Mouse (Mus musculus) midbrain, embryonic 10.5 days (tissue): ENCODE measurements around the gene Hacl1. TPM values are rescaled to one million over a fixed set of nuclear protein-coding genes. Genes with fewer than 3 reads are reported as not detected.

Experiments
- DNase-seq: peaks from one replicate; pipeline ENCODE4 v3.0.0-alpha.2; 2017; ENCODE audit warnings: low spot score
- H3K27ac ChIP-seq: fragments of 300-500 bp; sonication (generic); replicated peaks from 2 replicates; pipeline ENCODE4 v1.5.1; 2016; ENCODE audit warnings: mild to moderate bottlenecking
- H3K27me3 ChIP-seq: fragments of 300-500 bp; sonication (generic); 2 replicates; pipeline ENCODE4 v1.6.1; 2016; ENCODE audit warnings: low read depth, mild to moderate bottlenecking; ENCODE audit not compliant: poor library complexity, severe bottlenecking
- H3K36me3 ChIP-seq: fragments of 300-500 bp; sonication (generic); 2 replicates; pipeline ENCODE4 v1.6.1; 2016; ENCODE audit warnings: mild to moderate bottlenecking, moderate library complexity
- H3K4me1 ChIP-seq: fragments of 300-500 bp; sonication (generic); 2 replicates; pipeline ENCODE4 v1.6.1; 2016
- H3K4me3 ChIP-seq: fragments of 300-500 bp; sonication (generic); 2 replicates; pipeline ENCODE4 v1.5.1; 2016; ENCODE audit warnings: mild to moderate bottlenecking, moderate library complexity
- H3K9me3 ChIP-seq: fragments of 300-500 bp; sonication (generic); replicated peaks from 2 replicates; pipeline ENCODE4 v1.6.1; 2016; ENCODE audit warnings: mild to moderate bottlenecking
- WGBS: fragments of 180-500 bp; shearing (Covaris S2); methylation state at CpG from one replicate; pipeline ENCODE4 v1.1.7; 2016; 5-methylcytosine and 5-hydroxymethylcytosine counted together
- polyA plus RNA-seq: library from polyadenylated mRNA; unstranded; fragments of >200 nt; fragmentation: Nextera tagmentation; extraction: Ambion mirVana; gene quantifications from 2 replicates; pipeline ENCODE4 v1.2.1, GENCODE M21; 2016

Gene Hacl1
- polyA plus RNA-seq, 1 experiment from 2014 or later, result 9.5 TPM

DNA sequence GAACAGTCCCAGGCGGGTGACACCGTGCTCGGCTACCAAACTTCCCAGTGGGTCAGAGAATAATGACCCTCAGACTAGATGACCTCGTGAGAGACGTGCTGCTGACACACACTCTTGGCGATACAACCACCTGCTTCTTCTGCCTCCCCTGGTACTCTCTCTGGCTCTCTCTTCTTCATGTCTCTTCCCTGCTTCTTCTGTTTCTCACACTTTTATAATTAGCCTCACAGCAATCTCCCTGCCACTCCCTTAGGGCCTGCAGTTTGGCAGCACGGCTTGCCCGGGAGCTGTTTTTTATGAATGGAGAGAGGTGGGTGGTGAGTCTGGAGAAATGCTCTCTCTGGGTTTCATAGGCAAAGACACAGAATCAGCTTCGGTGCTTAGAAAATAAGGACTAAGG lies 65.2 kb downstream of the Hacl1 start:
- Histone ChIP-seq H3K9me3 (no peaks in the 10 kb centered on the region), H3K4me3 (no peak overlapping the region), H3K36me3 (no peaks in the 10 kb centered on the region), H3K27ac (no peak overlapping the region), H3K4me1 (peaks cover 6% of the 10 kb centered on the region; the same call in 1 of the 2 replicates), H3K27me3 (no peaks in the 10 kb centered on the region)
- DNase-seq, result no peak
- WGBS, result 88% methylated on average over 9 of the region's 9 CpGs

DNA sequence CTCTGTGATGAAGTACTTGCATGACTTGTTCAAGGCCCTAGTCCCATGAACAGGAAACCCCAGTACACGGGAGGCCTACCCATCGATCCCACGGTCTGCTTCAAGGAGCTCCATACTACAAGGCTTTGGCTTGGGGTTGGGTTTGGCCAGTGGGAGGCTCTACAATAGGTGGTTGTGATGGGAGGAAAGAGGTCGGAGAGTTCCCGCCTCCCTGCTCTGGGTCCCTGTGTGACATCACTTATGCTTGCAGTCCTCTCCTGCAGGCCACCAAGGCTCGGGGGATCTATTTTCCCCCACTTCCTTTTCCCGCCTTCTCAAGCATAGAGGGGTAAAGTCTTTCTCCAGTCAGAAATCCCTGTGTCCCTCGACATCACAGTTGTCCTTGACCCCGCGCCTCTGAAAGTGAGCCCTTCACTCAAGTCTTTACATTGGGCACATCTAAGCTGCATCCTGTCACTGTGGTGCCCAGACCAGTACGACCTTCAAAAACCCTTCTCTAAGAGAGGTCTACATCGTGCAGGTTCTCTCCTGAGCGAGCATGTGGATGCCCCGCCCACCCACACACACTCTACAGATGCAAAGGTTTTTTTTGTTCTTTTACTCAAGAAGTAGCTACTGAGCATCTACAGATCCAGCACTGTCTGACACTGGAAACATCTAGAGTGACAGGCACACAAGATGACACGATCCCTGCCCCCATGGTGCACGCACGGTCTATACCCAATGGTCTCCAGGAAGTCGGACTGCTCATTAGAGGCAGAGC lies 66.0 kb downstream of the Hacl1 start:
- Histone ChIP-seq H3K4me1 (peaks cover 6% of the 10 kb centered on the region; the same call in 1 of the 2 replicates), H3K36me3 (no peaks in the 10 kb centered on the region), H3K4me3 (no peak overlapping the region), H3K27ac (no peak overlapping the region), H3K27me3 (no peaks in the 10 kb centered on the region), H3K9me3 (no peaks in the 10 kb centered on the region)
- no peak for DNase-seq
- WGBS, result 91% methylated on average over 18 of the region's 18 CpGs

DNA sequence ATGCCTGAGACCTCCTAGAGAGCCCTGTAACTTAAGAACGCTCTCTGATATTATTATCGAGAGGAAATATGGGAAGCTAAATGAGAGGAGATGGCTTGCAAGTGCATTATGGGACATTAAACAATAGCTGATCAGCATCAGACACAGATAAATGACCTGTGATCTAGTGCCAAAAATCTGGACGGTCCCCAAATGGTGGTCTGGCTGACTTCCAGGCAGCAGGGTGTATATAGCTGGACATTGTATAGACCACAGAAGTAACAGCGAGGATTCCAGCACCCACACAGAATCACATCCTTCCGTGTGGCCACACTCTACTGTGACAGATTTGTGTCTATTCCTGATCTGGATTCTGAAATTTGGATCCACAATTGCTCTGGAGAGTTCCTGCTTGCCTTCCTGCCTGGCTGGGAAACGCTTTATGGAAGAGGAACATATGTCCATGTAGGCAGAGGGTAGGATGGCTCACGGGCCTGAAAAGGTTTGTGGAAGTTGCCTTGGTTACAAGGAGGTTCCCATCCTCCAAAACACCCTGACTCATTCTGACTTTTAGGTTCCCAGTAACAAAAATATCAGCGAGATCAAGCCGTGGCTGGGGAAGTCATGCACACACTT lies 68.4 kb downstream of the Hacl1 start:
- Histone ChIP-seq H3K4me3 (no peak overlapping the region), H3K9me3 (no peaks in the 10 kb centered on the region), H3K4me1 (peaks cover 10% of the 10 kb centered on the region), H3K27me3 (no peaks in the 10 kb centered on the region), H3K27ac (no peak overlapping the region), H3K36me3 (no peaks in the 10 kb centered on the region)
- DNase-seq, result no peak
- WGBS, result 88% methylated on average over 9 of the region's 9 CpGs

DNA sequence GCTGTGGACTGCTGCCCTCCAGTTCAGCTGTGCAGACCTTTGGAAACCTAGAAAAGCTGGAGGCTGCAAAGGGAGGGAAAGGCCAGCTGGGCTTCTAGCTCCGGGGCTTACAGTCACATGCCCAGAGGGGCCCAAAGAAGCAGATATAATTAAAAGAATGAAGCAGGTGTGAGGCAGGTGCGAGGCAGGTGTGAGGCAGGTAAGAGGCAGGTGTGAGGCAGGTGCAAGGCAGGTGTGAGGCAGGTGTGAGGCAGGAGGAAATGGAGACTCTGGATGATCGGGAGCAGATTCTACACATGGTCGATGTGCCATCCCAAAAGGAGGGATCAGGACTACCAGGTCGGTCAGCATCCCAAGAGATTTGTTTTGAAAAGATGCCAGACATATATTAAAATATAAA lies 69.7 kb downstream of the Hacl1 start:
- Histone ChIP-seq H3K9me3 (no peaks in the 10 kb centered on the region), H3K4me3 (no peak overlapping the region), H3K27me3 (no peaks in the 10 kb centered on the region), H3K27ac (no peak overlapping the region), H3K36me3 (no peaks in the 10 kb centered on the region), H3K4me1 (peaks cover 4% of the 10 kb centered on the region; the same call in 1 of the 2 replicates)
- no peak for DNase-seq
- 88% methylated on average over 5 of the region's 5 CpGs for WGBS

DNA sequence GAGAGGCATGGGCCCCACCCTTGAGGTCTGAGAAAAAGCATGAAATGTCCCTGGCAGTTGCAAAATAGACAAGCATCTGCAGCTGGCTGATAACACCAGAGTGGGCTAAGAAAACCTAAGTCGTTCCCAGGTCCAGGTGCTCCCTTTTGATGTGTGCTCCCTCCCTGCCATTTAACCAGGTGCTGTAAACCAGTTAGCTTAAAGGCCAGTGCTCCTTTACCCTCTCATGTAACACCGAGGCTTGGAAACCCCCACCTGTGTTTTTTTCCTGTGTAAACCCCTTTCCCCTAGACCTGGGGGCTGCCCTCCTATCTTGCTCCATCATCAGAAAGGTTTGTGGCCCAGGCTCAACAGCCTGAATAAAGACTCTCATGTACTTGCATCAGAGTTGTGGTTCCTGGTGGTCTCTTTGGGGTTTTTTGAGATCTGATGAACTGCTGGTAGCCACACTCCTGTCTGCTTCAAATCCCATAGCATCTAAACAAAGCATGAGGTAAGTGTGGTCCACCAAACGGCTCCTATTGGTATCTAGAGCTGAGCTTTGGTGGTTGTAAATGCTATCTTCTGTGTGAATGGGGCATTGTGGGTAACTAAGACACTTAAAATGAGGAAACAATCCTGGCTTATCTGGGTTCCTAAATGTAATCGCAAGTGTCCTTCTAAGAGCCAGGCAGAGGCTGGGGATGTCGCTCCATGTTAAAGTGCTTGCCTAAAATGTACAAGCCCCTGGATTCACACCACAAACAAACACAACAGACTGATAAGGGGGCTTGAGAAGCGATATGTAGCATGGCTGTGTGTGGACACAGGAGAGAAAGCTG lies 70.7 kb downstream of the Hacl1 start:
- DNase-seq, result no peak
- Histone ChIP-seq H3K4me3 (no peak overlapping the region), H3K9me3 (no peaks in the 10 kb centered on the region), H3K4me1 (peaks cover 6% of the 10 kb centered on the region), H3K36me3 (no peaks in the 10 kb centered on the region), H3K27me3 (no peaks in the 10 kb centered on the region), H3K27ac (no peak overlapping the region)
- 86% methylated on average over 6 of the region's 6 CpGs for WGBS

DNA sequence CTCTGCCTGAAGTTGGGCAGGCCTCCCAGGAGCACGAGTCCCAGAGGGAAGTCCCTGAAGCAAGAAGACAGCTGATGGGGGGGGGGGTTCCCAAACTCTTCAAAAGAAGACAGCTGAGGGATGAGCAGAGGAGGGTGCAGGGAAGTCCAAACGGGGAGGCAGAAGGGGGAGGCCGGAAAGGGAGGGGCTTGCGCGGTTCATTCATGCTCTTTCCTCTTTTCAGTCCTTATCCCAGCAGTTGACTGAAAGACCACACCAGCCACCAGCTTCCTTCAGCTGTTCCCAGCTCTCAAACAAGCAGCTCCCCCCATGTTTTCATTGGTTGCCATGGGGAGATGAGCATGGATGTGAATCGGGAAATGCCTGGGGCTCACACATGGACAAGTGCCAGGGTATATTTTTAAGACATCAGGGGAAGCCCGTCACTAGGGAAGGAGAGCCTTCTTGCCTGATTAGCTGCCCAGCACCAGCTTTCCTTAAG lies 71.9 kb downstream of the Hacl1 start:
- peaks cover 17% of the 10 kb centered on the region for H3K4me1 ChIP-seq
- DNase-seq, result no peak
- H3K27ac ChIP-seq, result no peak overlapping the region
- H3K27me3 ChIP-seq, result no peaks in the 10 kb centered on the region
- no peaks in the 10 kb centered on the region for H3K36me3 ChIP-seq
- no peaks in the 10 kb centered on the region for H3K9me3 ChIP-seq
- no peak overlapping the region for H3K4me3 ChIP-seq
- 75% methylated on average over 7 of the region's 7 CpGs for WGBS

DNA sequence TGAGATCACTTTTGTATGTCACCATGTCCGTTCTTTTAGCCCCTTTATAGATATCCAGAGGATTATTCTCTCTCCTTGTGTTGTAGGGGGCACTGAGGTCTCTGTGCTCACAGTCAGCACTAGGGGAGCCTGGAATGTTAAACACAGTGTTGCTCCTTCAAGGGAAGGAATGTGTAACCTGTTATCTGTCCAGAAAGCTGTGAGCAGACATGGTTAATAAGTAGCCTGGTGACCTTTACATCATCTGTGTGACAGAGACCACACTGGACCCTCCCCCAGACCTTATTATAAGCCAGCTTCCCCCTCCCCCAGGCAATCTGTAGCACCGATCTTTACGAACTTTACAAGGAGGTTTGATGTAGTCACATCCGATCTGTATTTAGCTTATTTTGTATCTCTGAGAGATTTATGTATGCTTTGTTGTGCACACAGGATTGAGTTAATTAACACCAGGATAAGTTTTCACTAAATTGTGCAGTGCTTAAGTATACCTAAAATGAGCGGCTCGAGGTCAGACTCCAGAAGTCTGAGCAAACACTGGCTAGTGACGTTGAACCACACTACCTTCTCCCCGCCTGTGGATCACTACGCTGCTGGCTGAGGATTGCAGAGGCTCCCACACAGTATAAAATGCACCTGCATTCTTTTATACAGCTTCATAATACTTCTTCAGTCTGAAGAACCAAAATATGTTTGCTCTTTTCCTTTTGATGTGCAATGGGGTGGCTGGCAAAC lies 75.4 kb downstream of the Hacl1 start:
- no peak for DNase-seq
- H3K4me1 ChIP-seq, result peaks cover 17% of the 10 kb centered on the region
- no peak overlapping the region for H3K27ac ChIP-seq
- H3K4me3 ChIP-seq, result no peak overlapping the region
- H3K9me3 ChIP-seq, result no peaks in the 10 kb centered on the region
- WGBS, result 83% methylated on average over 9 of the region's 9 CpGs
- no peaks in the 10 kb centered on the region for H3K27me3 ChIP-seq
- no peaks in the 10 kb centered on the region for H3K36me3 ChIP-seq

DNA sequence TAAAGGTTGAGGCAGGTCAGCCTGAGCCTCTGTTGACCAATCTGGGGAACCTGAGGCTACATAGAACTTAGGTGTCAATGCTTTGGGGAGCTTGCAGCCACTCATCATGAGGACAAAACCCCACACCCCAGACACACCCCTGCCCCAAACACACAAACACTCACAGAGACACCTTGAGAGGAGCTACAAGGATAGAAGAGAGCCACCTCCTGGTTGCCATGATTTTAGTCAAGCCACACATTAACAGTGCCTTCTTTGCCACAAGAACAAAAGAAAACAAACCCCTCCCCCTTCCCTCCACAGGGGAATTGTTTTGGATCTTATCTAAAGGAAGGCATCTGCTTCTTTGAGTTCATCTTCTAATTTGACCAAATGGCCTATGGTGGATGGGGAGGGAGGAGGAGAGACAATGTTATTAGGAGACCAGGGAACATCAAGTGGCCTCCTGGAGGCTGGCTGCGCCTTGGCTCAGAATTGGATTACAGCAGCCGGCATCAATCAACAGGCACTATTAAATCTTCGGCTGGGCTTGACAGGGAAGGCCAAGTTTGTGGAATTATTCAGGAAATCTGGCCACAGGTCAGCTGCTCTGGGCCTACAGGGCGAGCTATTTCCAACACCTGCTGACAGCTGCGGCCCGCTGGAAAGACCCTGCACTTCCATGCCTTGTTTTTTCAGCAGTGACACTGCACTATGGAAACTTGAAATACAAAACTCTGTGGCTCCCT lies 76.5 kb downstream of the Hacl1 start:
- Histone ChIP-seq H3K27me3 (no peaks in the 10 kb centered on the region), H3K9me3 (no peaks in the 10 kb centered on the region), H3K4me3 (no peak overlapping the region), H3K36me3 (no peaks in the 10 kb centered on the region), H3K27ac (0 out of 2 replicates have a peak overlapping the region, but pooled peaks have one; percentile 9), H3K4me1 (peaks cover 17% of the 10 kb centered on the region)
- DNase-seq, result peak; percentile 18
- WGBS, result 43% methylated on average over 6 of the region's 6 CpGs

DNA sequence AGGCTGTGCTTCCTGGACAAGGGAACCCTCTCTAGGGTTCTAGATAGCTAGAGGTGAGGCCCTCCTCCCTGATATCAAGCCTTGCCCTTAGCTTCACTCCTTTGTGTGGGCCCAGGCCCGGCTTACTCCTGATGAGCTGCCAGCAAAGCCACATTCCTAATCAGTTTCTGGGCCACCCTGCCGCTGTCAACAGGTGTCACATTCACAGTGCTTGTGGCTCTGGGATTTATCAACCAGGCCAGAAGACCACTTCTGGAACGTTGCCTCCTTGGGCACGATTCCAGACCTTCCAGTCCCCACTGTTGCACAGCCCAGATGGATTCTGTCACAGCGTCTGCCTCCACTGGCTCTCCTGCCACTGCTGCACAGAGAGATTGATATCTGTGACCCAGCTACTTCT lies 80.2 kb downstream of the Hacl1 start:
- DNase-seq, result no peak
- WGBS, result 79% methylated on average over 5 of the region's 5 CpGs
- Histone ChIP-seq H3K4me3 (no peak overlapping the region), H3K27me3 (no peaks in the 10 kb centered on the region), H3K4me1 (peaks cover 17% of the 10 kb centered on the region), H3K36me3 (no peaks in the 10 kb centered on the region), H3K9me3 (no peaks in the 10 kb centered on the region), H3K27ac (no peak overlapping the region)

DNA sequence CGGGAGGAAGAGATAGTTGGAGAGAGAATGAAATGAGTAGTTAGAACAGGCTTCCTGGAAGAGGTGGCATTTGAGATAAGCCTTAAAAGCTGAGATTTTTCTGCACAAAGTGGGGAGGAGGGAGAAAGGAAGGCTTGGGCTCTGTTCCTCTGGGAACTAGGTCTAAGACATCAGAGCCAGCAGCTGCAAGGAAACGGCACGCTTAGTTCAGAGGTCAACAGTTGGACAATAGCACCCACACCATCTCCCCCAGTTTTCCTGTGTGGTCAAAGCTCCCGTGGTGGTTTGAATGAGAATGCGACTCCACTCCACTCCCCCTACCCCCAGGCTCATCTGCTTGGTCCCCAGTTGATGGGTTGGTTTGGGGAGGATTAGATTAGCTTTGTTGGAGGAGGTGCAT lies 81.9 kb downstream of the Hacl1 start:
- H3K36me3 ChIP-seq, result no peaks in the 10 kb centered on the region
- H3K27me3 ChIP-seq, result no peaks in the 10 kb centered on the region
- H3K27ac ChIP-seq, result no peak overlapping the region
- WGBS, result 62% methylated on average over 5 of the region's 5 CpGs
- DNase-seq, result no peak
- H3K4me1 ChIP-seq, result peaks cover 5% of the 10 kb centered on the region; the same call in 1 of the 2 replicates
- no peaks in the 10 kb centered on the region for H3K9me3 ChIP-seq
- no peak overlapping the region for H3K4me3 ChIP-seq

DNA sequence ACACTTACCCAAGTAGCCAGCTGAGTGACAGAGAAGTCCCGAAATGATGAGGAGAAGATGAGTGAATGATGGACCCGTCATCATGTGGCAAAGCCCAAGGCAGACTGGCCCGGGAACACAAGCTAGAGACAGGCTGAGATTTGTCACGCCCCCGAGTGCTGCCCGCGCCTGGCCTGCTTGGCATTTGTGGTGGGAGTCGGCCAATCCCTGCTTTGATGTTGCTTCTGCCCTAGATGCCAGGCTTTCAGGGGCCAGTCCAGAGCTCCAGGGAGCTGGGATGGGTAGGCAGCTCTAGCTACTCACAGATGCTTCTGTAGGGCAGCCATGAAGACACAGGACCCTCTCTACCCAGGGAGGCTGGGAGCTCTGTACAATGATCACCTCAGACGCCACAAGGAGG lies 83.3 kb downstream of the Hacl1 start:
- Histone ChIP-seq H3K4me1 (peaks cover 5% of the 10 kb centered on the region; the same call in 1 of the 2 replicates), H3K4me3 (no peak overlapping the region), H3K27ac (no peak overlapping the region), H3K36me3 (no peaks in the 10 kb centered on the region), H3K27me3 (no peaks in the 10 kb centered on the region), H3K9me3 (no peaks in the 10 kb centered on the region)
- 88% methylated on average over 9 of the region's 9 CpGs for WGBS
- DNase-seq, result no peak

DNA sequence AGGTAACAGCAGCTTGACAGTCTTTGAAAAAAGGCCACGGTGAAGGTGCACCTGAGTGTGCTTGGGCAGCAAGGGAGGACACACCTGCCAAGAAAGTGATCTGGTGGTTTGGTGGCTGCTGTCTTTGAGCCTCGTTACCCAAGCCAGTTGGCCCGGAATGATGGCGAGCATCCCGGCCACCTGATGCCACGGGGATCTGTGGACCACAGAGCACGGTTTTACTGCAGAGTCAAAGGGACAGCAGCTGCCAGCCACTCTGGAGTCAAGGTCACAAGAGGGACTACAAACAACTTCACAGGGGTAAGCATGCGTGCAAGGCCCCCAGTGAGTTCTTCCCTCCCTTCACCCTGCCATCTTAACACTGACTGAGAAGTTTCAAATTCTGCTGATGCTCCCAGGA lies 83.8 kb downstream of the Hacl1 start:
- Histone ChIP-seq H3K4me3 (no peak overlapping the region), H3K27ac (no peak overlapping the region), H3K27me3 (no peaks in the 10 kb centered on the region), H3K9me3 (no peaks in the 10 kb centered on the region), H3K4me1 (peaks cover 5% of the 10 kb centered on the region; the same call in 1 of the 2 replicates), H3K36me3 (no peaks in the 10 kb centered on the region)
- DNase-seq, result no peak
- WGBS, result 87% methylated on average over 8 of the region's 8 CpGs
